Mouse (Mus musculus) thymus, postnatal 0 days (tissue): ENCODE data around the gene Ttll11. TPM values are rescaled to one million over a fixed set of nuclear protein-coding genes. Genes with fewer than 3 reads are reported as not detected.

Experiments
- DNase-seq: peaks from one replicate; pipeline ENCODE4 v3.0.0-alpha.2; 2015; ENCODE audit warnings: low spot score
- polyA plus RNA-seq: library from polyadenylated mRNA; unstranded; fragments of >200 nt; fragmentation: Nextera tagmentation; extraction: Ambion mirVana; gene quantifications from 2 replicates; pipeline ENCODE4 v1.2.1, GENCODE M21; 2015

The Ttll11 gene
- polyA plus RNA-seq, 1 experiment from 2014 or later, result 0.56 TPM

GRCm38 (mm10) chr2:35731671-35732449 lies 247.9 kb downstream of the Ttll11 start:
- DNase-seq, result no peak

- no peak for DNase-seq
These were observed 250.3 kb downstream of the Ttll11 start for GRCm38 (mm10) chr2:35729077-35730065.

- DNase-seq, result no peak
These were observed 251.1 kb downstream of the Ttll11 start for GRCm38 (mm10) chr2:35728633-35729032.

GRCm38 (mm10) chr2:35723691-35724090 lies 256.0 kb downstream of the Ttll11 start:
- no peak for DNase-seq

- no peak for DNase-seq
These were observed 256.4 kb downstream of the Ttll11 start for GRCm38 (mm10) chr2:35723267-35723666.

GRCm38 (mm10) chr2:35722821-35723220 lies 256.9 kb downstream of the Ttll11 start:
- DNase-seq, result no peak

GRCm38 (mm10) chr2:35720956-35721355 lies 258.8 kb downstream of the Ttll11 start:
- no peak for DNase-seq

- DNase-seq, result no peak
These were observed 259.2 kb downstream of the Ttll11 start for GRCm38 (mm10) chr2:35720550-35720949.

GRCm38 (mm10) chr2:35720104-35720503 lies 259.6 kb downstream of the Ttll11 start:
- DNase-seq, result no peak

- no peak for DNase-seq
These were observed 260.3 kb downstream of the Ttll11 start for GRCm38 (mm10) chr2:35719230-35720005.

- no peak for DNase-seq
These were observed 261.1 kb downstream of the Ttll11 start for GRCm38 (mm10) chr2:35718662-35719061.

GRCm38 (mm10) chr2:35718003-35718500 lies 261.7 kb downstream of the Ttll11 start:
- no peak for DNase-seq

- DNase-seq, result no peak
These were observed 263.5 kb downstream of the Ttll11 start for GRCm38 (mm10) chr2:35716175-35716574.

- no peak for DNase-seq
These were observed 264.2 kb downstream of the Ttll11 start for GRCm38 (mm10) chr2:35715485-35715884.

GRCm38 (mm10) chr2:35714742-35715167 lies 265.0 kb downstream of the Ttll11 start:
- DNase-seq, result no peak

GRCm38 (mm10) chr2:35713460-35713859 lies 266.3 kb downstream of the Ttll11 start:
- DNase-seq, result no peak

- no peak for DNase-seq
These were observed 267.1 kb downstream of the Ttll11 start for GRCm38 (mm10) chr2:35712611-35713010.

GRCm38 (mm10) chr2:35703241-35703640 lies 276.5 kb downstream of the Ttll11 start:
- DNase-seq, result no peak

GRCm38 (mm10) chr2:35702608-35703007 lies 277.1 kb downstream of the Ttll11 start:
- DNase-seq, result no peak

GRCm38 (mm10) chr2:35702001-35702400 lies 277.7 kb downstream of the Ttll11 start:
- DNase-seq, result no peak
